Mouse (Mus musculus): ENCODE measurements around the gene Mkln1. TPM values are rescaled to one million over a fixed set of nuclear protein-coding genes. Genes with fewer than 3 reads are reported as not detected.

The Mkln1 gene
- polyA plus RNA-seq, 1 experiment from 2014 or later, result 124 TPM

DNA sequence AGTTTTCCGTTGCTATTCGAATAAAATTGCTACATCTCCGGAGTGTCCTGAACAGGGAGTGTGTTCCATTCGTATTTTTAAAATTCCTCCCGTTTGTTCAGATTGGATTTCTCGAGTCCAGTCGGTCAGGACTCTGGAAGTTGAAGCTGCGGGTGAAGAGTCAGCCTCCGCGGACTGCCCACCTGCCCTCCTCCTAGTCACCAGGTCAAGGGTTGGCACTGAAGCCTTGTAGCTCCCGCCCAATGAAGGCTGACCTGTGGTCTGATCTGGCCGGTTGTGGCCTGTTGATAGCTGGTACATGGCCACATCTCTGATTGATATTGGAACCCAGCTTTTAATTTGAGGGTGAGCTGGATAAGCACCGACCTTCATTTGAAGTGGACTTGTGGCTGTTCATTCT is 1.0 kb downstream of the Mkln1 start:
- Histone ChIP-seq H3K27me3 (replicated peaks) (no peaks in the 10 kb centered on the region), H3K9ac (replicated peaks) (peak overlapping the region; percentile 91), H3K9me3 (replicated peaks) (no peaks in the 10 kb centered on the region), H3K36me3 (no peaks in the 10 kb centered on the region), H3K4me1 (peaks cover 40% of the 10 kb centered on the region), H3K4me3 (replicated peaks) (peak overlapping the region; percentile 85), H3K4me2 (peak overlapping the region; percentile 92), H3K27ac (replicated peaks) (peak overlapping the region; percentile 92; the same call in 1 of the 2 replicates)
- no peak for ATAC-seq (ENCODE audit: low FRiP score)
- 2% methylated on average over 13 of the region's 13 CpGs for WGBS

DNA sequence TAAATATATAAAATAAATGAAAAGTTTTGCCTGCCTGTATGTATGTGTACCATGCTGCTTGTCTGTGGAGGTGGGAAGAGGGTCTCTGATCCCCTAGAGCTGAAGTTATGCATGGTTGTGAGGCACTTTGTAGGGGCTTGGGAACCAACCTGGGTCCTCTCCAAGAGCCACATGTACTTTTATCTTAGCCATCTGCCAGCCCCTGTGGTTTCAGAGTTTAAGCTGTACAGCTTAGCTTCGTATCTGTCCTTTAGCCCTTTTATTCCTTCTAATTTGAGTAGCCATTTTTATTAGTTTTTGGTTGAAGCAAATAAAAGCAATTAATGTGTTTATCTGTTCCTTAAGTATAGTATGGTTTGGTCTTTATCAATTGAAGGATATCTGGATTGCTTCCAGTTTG is 12.5 kb downstream of the Mkln1 start:
- no peak overlapping the region for H3K27ac ChIP-seq (replicated peaks)
- H3K9ac ChIP-seq (replicated peaks), result no peak overlapping the region
- peaks cover 14% of the 10 kb centered on the region for H3K4me1 ChIP-seq
- H3K4me2 ChIP-seq, result no peak overlapping the region
- no peaks in the 10 kb centered on the region for H3K36me3 ChIP-seq
- H3K27me3 ChIP-seq (replicated peaks), result no peaks in the 10 kb centered on the region
- 66% methylated on average over 1 of the region's 1 CpGs for WGBS
- ATAC-seq (ENCODE audit: low FRiP score), result no peak
- no peaks in the 10 kb centered on the region for H3K9me3 ChIP-seq (replicated peaks)
- no peak overlapping the region for H3K4me3 ChIP-seq (replicated peaks)

DNA sequence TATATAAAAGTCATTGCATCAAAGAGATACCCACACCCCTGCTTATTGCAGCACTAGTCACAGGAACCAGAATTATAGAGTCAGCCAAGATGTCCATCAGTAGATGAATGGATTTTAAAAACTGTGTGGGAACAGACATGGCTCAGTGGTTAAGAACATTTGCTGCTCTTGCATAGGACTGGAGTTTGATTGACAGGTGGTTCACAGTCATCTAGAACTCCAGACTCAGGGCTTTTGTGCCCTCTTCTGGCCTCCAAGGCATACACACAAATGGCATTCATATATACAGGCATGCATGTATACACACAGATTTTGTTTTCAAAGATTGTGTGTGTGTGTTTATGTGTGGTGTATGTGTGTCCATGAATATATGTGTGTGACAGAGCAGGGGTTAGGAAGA is 14.0 kb downstream of the Mkln1 start:
- H3K9me3 ChIP-seq (replicated peaks), result no peaks in the 10 kb centered on the region
- no peak overlapping the region for H3K9ac ChIP-seq (replicated peaks)
- H3K4me1 ChIP-seq, result peaks cover 14% of the 10 kb centered on the region
- H3K4me3 ChIP-seq (replicated peaks), result no peak overlapping the region
- H3K27me3 ChIP-seq (replicated peaks), result no peaks in the 10 kb centered on the region
- H3K27ac ChIP-seq (replicated peaks), result no peak overlapping the region
- H3K4me2 ChIP-seq, result no peak overlapping the region
- ATAC-seq (ENCODE audit: low FRiP score), result no peak
- no peaks in the 10 kb centered on the region for H3K36me3 ChIP-seq

DNA sequence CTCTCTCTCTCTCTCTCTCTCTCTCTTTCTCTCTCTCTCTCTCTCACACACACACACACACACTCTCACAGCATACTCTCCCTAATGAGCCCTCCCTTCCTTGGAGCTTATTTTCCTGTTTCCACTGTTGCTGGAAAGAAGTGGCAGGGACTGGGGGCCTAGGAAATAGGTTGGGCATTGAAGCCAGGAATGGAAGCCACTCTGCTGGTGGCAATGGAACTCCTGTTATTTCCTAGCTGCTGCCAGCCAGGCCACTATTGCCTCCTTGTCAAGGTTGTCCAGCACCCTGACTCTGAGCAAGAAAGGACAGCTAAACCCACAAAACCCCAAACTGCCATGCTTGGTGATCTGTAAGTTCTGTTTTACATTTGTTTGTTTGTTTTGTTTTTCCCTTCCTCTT is 15.0 kb downstream of the Mkln1 start:
- H3K27me3 ChIP-seq (replicated peaks), result no peaks in the 10 kb centered on the region
- ATAC-seq (ENCODE audit: low FRiP score), result no peak
- no peak overlapping the region for H3K9ac ChIP-seq (replicated peaks)
- H3K4me1 ChIP-seq, result peaks cover 14% of the 10 kb centered on the region
- H3K36me3 ChIP-seq, result no peaks in the 10 kb centered on the region
- H3K4me2 ChIP-seq, result no peak overlapping the region
- H3K9me3 ChIP-seq (replicated peaks), result no peaks in the 10 kb centered on the region
- H3K4me3 ChIP-seq (replicated peaks), result no peak overlapping the region
- H3K27ac ChIP-seq (replicated peaks), result no peak overlapping the region

DNA sequence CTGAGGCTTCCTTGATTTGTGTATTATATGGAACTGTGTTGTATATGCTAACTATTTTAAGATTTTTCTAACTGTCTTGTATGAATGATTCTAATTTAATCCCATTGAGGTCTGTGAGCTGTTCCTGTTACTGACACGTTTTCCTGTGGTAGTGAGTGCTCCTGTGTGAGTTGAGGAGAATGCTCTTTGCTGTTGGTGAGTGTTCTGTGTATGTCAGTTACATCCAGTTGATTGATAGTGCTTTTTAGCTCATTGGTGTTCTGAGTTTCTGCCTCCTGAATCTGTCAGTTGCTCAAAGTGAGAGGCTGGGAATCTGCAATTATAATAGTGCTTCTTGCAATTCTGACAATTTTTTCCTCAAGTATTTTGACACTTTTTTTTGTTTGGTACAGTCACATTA is 15.8 kb downstream of the Mkln1 start:
- Histone ChIP-seq H3K4me1 (peaks cover 14% of the 10 kb centered on the region), H3K4me3 (replicated peaks) (no peak overlapping the region), H3K4me2 (no peak overlapping the region), H3K9ac (replicated peaks) (no peak overlapping the region), H3K27me3 (replicated peaks) (no peaks in the 10 kb centered on the region), H3K27ac (replicated peaks) (no peak overlapping the region), H3K36me3 (no peaks in the 10 kb centered on the region), H3K9me3 (replicated peaks) (no peaks in the 10 kb centered on the region)
- WGBS, result 28% methylated on average over 1 of the region's 1 CpGs
- ATAC-seq (ENCODE audit: low FRiP score), result no peak

DNA sequence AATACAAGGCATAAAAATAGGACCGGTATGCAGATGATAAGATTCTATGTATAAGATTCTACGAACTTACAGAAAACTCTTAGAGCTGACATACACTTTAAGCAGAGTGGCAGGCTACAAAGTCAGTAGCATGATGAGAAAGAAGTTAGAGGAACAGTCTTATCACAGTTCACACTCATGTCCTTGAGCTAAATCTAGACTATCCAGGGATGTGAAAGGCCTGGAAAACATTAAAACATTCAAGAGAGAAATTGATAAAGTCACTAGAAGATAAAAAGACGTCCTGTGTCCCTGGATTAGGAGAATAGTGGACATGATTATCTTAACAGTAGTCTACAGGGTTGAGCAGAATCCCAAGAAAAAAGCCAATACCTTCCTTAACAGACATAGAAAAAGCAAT is 26.9 kb downstream of the Mkln1 start:
- Histone ChIP-seq H3K4me1 (no peaks in the 10 kb centered on the region), H3K27me3 (replicated peaks) (no peaks in the 10 kb centered on the region), H3K9ac (replicated peaks) (no peak overlapping the region), H3K9me3 (replicated peaks) (no peaks in the 10 kb centered on the region), H3K4me2 (no peak overlapping the region), H3K36me3 (peaks cover 4% of the 10 kb centered on the region; the same call in 1 of the 2 replicates), H3K27ac (replicated peaks) (no peak overlapping the region), H3K4me3 (replicated peaks) (no peak overlapping the region)
- 94% methylated on average over 3 of the region's 3 CpGs for WGBS
- no peak for ATAC-seq (ENCODE audit: low FRiP score)

DNA sequence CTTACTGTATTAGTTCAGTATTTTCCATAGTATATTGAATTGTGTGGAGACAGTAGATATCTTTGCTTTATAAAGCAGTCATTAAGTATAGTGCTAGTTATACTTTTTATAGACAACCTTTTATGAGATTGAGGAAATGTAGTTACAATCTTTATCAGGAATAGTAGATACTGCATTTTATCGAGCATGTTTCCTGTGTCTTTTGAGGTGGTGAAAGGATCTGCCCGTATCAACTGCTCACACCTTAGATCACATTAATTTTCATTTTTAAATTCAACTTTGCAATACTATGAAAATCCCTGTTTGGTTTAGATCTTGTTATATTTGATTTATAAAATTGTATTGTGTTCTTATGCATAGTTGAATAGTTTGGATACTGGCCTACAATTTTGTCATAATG is 38.7 kb downstream of the Mkln1 start:
- 97% methylated on average over 2 of the region's 2 CpGs for WGBS

DNA sequence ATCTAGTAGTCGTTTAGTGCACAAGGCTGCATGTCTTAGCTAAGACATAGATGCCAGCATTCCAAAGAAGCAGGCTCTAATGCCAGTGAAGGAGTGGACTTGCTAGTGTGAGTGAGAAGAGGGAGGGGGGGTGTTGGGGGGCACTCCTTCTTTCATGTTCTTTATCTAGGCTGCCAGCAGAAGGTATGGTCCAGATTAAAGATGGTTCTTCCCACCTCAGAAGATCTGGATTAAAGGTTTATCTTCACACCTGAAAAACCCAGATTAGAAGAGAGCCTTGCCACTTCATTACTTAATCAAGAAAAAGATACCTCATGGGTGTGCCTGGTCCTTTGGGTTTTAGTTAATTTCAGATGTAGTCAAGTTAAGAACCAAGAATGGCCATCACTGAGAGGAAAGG is 46.7 kb downstream of the Mkln1 start:
- Histone ChIP-seq H3K4me3 (replicated peaks) (no peak overlapping the region), H3K36me3 (peaks cover 6% of the 10 kb centered on the region; the same call in 1 of the 2 replicates), H3K9me3 (replicated peaks) (no peaks in the 10 kb centered on the region), H3K9ac (replicated peaks) (no peak overlapping the region), H3K4me2 (no peak overlapping the region), H3K27me3 (replicated peaks) (no peaks in the 10 kb centered on the region), H3K27ac (replicated peaks) (no peak overlapping the region), H3K4me1 (no peaks in the 10 kb centered on the region)
- ATAC-seq (ENCODE audit: low FRiP score), result no peak
- 89% methylated on average over 1 of the region's 1 CpGs for WGBS

More for the DNA sequence above, 38.7 kb downstream of the Mkln1 start:
- no peak overlapping the region for H3K9ac ChIP-seq (replicated peaks)
- ATAC-seq (ENCODE audit: low FRiP score), result no peak
- H3K36me3 ChIP-seq, result peaks cover 14% of the 10 kb centered on the region
- H3K4me2 ChIP-seq, result no peak overlapping the region
- no peak overlapping the region for H3K4me3 ChIP-seq (replicated peaks)
- H3K4me1 ChIP-seq, result no peaks in the 10 kb centered on the region
- H3K9me3 ChIP-seq (replicated peaks), result no peaks in the 10 kb centered on the region
- H3K27ac ChIP-seq (replicated peaks), result no peak overlapping the region
- no peaks in the 10 kb centered on the region for H3K27me3 ChIP-seq (replicated peaks)

DNA sequence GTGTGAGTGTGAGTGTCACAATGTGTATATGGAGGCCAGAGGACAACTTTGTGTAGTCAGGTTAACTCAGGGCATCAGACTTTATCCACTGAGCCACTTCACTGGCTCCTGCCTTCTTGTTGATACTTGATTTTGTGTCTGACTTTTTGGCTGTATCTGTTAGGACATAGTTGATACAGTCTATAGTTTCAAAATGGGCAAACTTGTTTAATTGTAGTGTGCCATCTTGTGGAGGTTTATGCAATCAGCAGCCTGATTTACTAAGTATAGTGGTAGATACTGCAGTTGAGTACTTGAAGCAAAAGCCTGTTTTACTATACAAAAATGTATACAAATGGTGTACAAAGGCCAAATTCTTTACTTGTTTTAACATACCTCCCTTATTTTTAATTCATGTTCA is 55.2 kb downstream of the Mkln1 start:
- Histone ChIP-seq H3K9me3 (replicated peaks) (no peaks in the 10 kb centered on the region), H3K4me1 (no peaks in the 10 kb centered on the region), H3K9ac (replicated peaks) (no peak overlapping the region), H3K4me2 (no peak overlapping the region), H3K36me3 (peaks cover 10% of the 10 kb centered on the region; the same call in 1 of the 2 replicates), H3K27ac (replicated peaks) (no peak overlapping the region), H3K27me3 (replicated peaks) (no peaks in the 10 kb centered on the region), H3K4me3 (replicated peaks) (no peak overlapping the region)
- peak; percentile 59; the same call in 1 of the 2 replicates for ATAC-seq (ENCODE audit: low FRiP score)

DNA sequence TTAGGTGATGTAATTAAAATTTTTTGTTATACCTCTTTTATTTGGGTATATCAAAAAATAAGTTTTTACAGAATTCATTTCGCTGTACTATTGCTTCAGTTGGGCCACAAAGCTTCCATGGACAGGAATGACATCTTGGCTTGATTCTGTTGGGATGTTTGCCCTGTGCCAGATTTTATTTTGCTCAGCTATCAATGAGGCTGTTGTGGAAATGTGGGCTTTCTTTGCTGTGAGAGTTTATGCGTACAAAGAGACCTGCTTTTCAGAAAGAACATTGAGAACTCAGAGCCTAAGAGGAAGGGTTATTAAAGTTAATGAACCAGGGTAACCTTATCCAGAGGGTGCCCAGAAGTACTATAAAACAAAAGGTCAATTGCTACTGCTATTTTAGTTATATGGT is 56.8 kb downstream of the Mkln1 start:
- no peak overlapping the region for H3K4me2 ChIP-seq
- H3K4me3 ChIP-seq (replicated peaks), result no peak overlapping the region
- ATAC-seq (ENCODE audit: low FRiP score), result no peak
- 57% methylated on average over 2 of the region's 2 CpGs for WGBS
- peaks cover 14% of the 10 kb centered on the region; the same call in 1 of the 2 replicates for H3K36me3 ChIP-seq
- no peak overlapping the region for H3K27ac ChIP-seq (replicated peaks)
- no peaks in the 10 kb centered on the region for H3K4me1 ChIP-seq
- H3K9ac ChIP-seq (replicated peaks), result no peak overlapping the region
- no peaks in the 10 kb centered on the region for H3K9me3 ChIP-seq (replicated peaks)
- no peaks in the 10 kb centered on the region for H3K27me3 ChIP-seq (replicated peaks)

DNA sequence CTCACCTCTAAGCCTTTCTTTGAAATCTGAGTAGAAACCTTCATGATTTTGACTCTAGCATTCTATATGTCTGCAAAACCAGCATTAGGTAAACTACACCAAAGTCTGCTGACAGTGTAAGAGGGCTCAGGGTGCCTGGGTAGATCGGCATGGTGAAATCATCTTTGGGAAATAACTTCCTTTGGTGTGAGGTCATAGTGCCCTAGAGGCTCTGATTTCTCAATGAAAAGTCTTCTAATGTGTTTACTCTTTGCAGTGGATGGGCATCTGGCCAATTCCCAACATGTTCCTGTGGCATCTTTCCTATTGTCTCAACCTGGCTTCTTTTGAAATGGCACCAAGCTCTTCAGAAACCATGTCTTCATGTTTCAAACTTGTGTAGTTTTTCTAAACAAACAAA is 58.5 kb downstream of the Mkln1 start:
- ATAC-seq (ENCODE audit: low FRiP score), result no peak
- Histone ChIP-seq H3K4me2 (no peak overlapping the region), H3K4me1 (no peaks in the 10 kb centered on the region), H3K4me3 (replicated peaks) (no peak overlapping the region), H3K9ac (replicated peaks) (no peak overlapping the region), H3K27me3 (replicated peaks) (no peaks in the 10 kb centered on the region), H3K27ac (replicated peaks) (no peak overlapping the region), H3K9me3 (replicated peaks) (no peaks in the 10 kb centered on the region), H3K36me3 (peaks cover 21% of the 10 kb centered on the region; the same call in 1 of the 2 replicates)
- WGBS, result 84% methylated on average over 1 of the region's 1 CpGs

DNA sequence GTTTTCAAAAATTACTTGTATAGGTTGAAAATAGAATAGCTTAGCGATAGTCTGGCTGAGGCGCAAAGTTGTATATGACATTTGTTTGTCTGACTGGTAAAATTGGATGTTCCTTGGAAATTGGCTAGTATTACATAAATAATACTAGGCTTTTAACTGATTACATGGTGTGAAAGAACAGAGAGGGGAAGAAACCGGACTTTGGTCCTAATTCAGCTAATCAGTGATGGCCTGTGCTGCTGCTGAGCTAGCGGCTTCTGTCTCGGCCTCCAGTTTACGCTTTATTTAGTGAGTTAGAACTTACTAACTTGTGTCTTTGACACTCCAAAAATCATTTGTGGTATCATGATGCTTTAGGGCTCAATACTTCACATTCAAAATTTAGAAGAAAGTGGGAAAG is 70.9 kb downstream of the Mkln1 start:
- WGBS, result 93% methylated on average over 6 of the region's 6 CpGs
- no peaks in the 10 kb centered on the region for H3K9me3 ChIP-seq (replicated peaks)
- no peak overlapping the region for H3K4me2 ChIP-seq
- no peak for ATAC-seq (ENCODE audit: low FRiP score)
- no peak overlapping the region for H3K27ac ChIP-seq (replicated peaks)
- peaks cover 7% of the 10 kb centered on the region; the same call in 1 of the 2 replicates for H3K36me3 ChIP-seq
- no peak overlapping the region for H3K9ac ChIP-seq (replicated peaks)
- no peaks in the 10 kb centered on the region for H3K27me3 ChIP-seq (replicated peaks)
- H3K4me3 ChIP-seq (replicated peaks), result no peak overlapping the region
- H3K4me1 ChIP-seq, result no peaks in the 10 kb centered on the region

DNA sequence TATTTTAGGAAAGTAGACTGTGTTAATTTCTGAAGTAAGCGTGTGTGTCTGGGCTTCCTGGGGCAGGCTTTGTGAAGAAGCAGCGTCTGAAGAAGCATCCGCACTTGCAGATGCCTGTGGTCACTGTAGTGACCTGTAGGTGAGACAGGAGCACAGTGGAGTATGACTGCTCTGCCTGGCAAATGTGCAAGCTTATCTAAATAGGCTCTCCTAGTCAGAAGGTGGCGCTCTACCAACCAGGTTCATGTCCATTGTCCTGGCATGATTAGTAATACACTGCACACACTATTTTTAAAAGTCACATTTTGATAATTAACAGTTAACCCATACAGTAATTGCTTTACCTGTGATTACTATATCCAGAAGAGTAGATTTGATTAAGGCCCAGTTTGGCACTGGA is 79.7 kb downstream of the Mkln1 start:
- no peaks in the 10 kb centered on the region for H3K9me3 ChIP-seq (replicated peaks)
- WGBS, result 80% methylated on average over 4 of the region's 4 CpGs
- H3K9ac ChIP-seq (replicated peaks), result no peak overlapping the region
- no peak for ATAC-seq (ENCODE audit: low FRiP score)
- H3K27ac ChIP-seq (replicated peaks), result no peak overlapping the region
- peaks cover 11% of the 10 kb centered on the region for H3K36me3 ChIP-seq
- no peak overlapping the region for H3K4me3 ChIP-seq (replicated peaks)
- no peaks in the 10 kb centered on the region for H3K27me3 ChIP-seq (replicated peaks)
- no peaks in the 10 kb centered on the region for H3K4me1 ChIP-seq
- no peak overlapping the region for H3K4me2 ChIP-seq

All from neural tube, embryonic 15.5 days (tissue).